Mouse (Mus musculus): ENCODE data around the gene Tcap.

DNA sequence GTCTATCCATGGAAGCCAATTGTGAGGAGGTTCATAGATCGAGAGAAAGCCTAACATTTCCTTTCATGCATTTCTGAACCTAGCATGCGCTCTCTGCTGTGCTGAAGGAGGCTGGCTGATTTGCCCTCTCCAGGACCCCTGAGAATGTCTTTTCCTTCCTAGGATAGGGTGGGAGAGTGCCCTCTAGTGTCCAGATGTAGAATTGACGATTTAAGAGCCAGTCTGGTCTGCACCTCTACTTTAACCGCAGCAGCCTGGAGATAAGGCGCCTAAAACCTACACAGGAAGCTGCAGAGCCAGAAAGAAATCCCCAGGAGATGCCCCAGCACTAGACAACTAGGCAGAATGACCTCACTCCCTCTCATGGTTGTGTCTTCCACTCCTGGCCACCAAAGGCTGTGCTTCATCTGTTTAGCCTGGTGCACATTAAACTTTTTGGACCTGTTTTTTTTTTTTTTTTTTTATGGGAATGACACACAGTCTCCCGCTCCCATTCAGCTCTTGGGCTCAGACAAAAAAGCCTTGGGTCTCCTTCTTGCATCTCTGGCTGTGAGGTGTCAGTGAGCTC lies 27.8 kb upstream of the Tcap start:
- TF ChIP-seq GATA1 (IDR thresholded peaks at IDR 0.05; ENCODE audit: low read length) (peak; percentile 52), TAL1 (IDR thresholded peaks at IDR 0.05; ENCODE audit: low read length) (no peak)
